Mouse (Mus musculus) lung, embryonic 16.5 days (tissue): ENCODE data around the gene Tmem200a. TPM values are rescaled to one million over a fixed set of nuclear protein-coding genes. Genes with fewer than 3 reads are reported as not detected.

Experiments used
- ATAC-seq: fragments of 200-750 bp; cut with Nextera tagmentation; 2 replicates; pipeline ENCODE4 v1.8.0; 2017; ENCODE audit warnings: low read depth, mild to moderate bottlenecking, moderate library complexity
- H3K27ac ChIP-seq: fragments of 300-500 bp; sonication (generic); 2 replicates; pipeline ENCODE4 v1.5.1; 2014; ENCODE audit warnings: mild to moderate bottlenecking, control low read depth, low read length
- H3K27me3 ChIP-seq: fragments of 300-500 bp; sonication (generic); 2 replicates; pipeline ENCODE4 v1.6.1; 2014; ENCODE audit warnings: low read depth, low read length, mixed read lengths; ENCODE audit not compliant: control insufficient read depth, insufficient read depth
- H3K36me3 ChIP-seq: fragments of 300-500 bp; sonication (generic); 2 replicates; pipeline ENCODE4 v1.6.1; 2014; ENCODE audit warnings: low read length; ENCODE audit not compliant: control insufficient read depth, insufficient read depth
- H3K4me1 ChIP-seq: fragments of 300-500 bp; sonication (generic); replicated peaks from 2 replicates; pipeline ENCODE4 v1.6.1; 2014; ENCODE audit warnings: low read length, mixed read lengths; ENCODE audit not compliant: control insufficient read depth, insufficient read depth
- H3K4me2 ChIP-seq: fragments of 300-500 bp; sonication (generic); 2 replicates; pipeline ENCODE4 v1.6.1; 2014; ENCODE audit warnings: low read depth, low read length, control low read depth
- H3K4me3 ChIP-seq: fragments of 300-500 bp; sonication (generic); 2 replicates; pipeline ENCODE4 v1.5.1; 2014; ENCODE audit warnings: mild to moderate bottlenecking, low read length, control low read depth
- H3K9ac ChIP-seq: fragments of 300-500 bp; sonication (generic); 2 replicates; pipeline ENCODE4 v1.6.1; 2014; ENCODE audit warnings: low read length, control low read depth
- H3K9me3 ChIP-seq: fragments of 300-500 bp; sonication (generic); 2 replicates; pipeline ENCODE4 v1.6.1; 2016; ENCODE audit warnings: low read length; ENCODE audit not compliant: control insufficient read depth
- WGBS: fragments of 180-500 bp; shearing (Covaris S2); extraction: QIAGEN DNeasy Blood & Tissue Kit; methylation state at CpG from one replicate; pipeline ENCODE4 v1.1.7; 2014; 5-methylcytosine and 5-hydroxymethylcytosine counted together
- polyA plus RNA-seq: library from polyadenylated mRNA; unstranded; fragments of >200 nt; fragmentation: Nextera tagmentation; extraction: Ambion mirVana; gene quantifications from 2 replicates; pipeline ENCODE4 v1.2.1, GENCODE M21; 2015

Tmem200a gene
- polyA plus RNA-seq, 1 experiment from 2014 or later = 3.3 TPM

DNA sequence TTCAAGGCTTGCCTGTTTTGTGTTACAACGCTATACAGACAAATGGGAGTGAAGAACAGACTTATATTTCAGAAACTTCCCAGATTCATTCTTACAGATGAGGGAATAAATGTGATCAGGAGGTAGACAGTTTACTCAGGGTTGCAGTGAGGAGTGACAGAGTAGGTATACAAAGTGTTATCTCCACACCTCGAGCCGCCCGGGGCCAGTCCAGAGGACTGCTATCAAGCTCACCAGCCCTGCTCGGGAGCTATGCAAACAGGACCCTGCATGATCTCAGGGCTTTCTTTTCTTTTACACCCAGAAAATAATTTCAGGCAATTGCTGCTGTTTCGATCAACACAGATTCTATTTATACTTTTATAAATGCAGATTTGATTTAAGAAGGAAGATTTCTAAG is 126.7 kb downstream of the Tmem200a start:
- H3K36me3 ChIP-seq = no peaks in the 10 kb centered on the region
- H3K4me2 ChIP-seq = no peak overlapping the region
- H3K9ac ChIP-seq = no peak overlapping the region
- H3K4me1 ChIP-seq = no peaks in the 10 kb centered on the region
- ATAC-seq = no peak
- no peak overlapping the region for H3K4me3 ChIP-seq
- no peaks in the 10 kb centered on the region for H3K27me3 ChIP-seq
- WGBS = 35% methylated on average over 6 of the region's 6 CpGs
- H3K9me3 ChIP-seq = no peaks in the 10 kb centered on the region
- no peak overlapping the region for H3K27ac ChIP-seq

DNA sequence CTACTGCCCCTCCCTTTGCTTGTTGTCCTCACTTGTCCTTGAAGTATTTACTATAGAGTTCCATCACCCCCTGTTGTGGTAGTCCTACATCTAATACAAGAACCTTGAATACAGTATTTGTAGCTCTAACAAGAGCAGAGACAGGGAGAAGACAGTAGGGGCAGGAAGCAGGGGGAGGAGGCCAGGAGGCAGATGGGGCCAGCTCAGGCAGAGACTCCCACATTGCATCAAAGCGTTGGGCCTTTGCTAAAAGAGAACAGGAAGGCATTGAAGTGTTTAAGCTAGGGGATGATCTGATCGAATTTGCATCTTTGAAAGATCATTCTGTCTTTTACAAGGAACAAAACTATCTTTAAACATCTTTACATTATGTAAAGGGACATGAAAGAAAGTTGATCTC is 133.0 kb downstream of the Tmem200a start:
- H3K4me2 ChIP-seq = no peak overlapping the region
- no peak overlapping the region for H3K4me3 ChIP-seq
- H3K9me3 ChIP-seq = no peaks in the 10 kb centered on the region
- H3K27ac ChIP-seq = no peak overlapping the region
- WGBS = 68% methylated on average over 2 of the region's 2 CpGs
- H3K4me1 ChIP-seq = no peaks in the 10 kb centered on the region
- no peaks in the 10 kb centered on the region for H3K36me3 ChIP-seq
- H3K27me3 ChIP-seq = no peaks in the 10 kb centered on the region
- no peak for ATAC-seq
- H3K9ac ChIP-seq = no peak overlapping the region

DNA sequence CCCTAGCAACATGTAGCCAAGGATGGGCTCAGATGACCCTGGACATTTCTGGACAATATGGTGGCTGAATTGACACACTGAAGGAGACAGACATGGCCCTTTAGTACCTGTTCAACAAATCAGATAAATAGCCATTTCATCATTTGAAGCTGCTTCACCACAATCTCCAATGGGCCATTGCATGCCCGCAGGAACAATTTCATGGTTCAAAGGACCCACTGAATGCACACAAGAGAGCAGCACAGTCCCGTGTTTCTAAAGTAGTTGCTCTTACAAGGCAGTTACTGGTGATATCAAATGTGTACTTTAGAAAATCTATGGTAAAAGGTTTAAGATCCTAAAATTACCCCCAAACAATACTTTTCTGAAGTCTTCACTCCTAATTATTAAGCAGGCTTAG is 134.2 kb downstream of the Tmem200a start:
- Histone ChIP-seq H3K27me3 (no peaks in the 10 kb centered on the region), H3K9ac (no peak overlapping the region), H3K4me2 (no peak overlapping the region), H3K4me1 (no peaks in the 10 kb centered on the region), H3K27ac (no peak overlapping the region), H3K9me3 (no peaks in the 10 kb centered on the region), H3K36me3 (no peaks in the 10 kb centered on the region), H3K4me3 (no peak overlapping the region)
- WGBS = 73% methylated on average over 2 of the region's 2 CpGs
- no peak for ATAC-seq

DNA sequence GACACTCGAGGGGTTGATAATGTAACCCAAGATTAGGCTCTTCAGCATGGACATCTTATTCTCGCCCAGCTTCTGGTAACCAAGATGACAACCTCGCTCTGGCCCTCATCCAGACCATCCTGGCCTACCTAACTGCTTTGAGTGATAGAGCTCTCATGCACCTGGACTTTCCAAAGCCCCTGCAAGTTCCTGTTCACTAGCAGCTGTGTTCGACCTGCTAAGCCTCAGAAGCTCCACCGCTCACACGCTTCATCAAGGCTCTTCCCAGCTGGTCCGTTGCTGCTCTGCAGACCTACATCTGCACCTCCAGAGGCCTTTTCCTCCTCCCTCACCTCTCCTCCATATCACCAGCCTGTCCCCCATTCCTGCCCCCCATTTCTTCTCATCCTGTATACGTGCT is 147.1 kb downstream of the Tmem200a start:
- no peak overlapping the region for H3K4me2 ChIP-seq
- H3K27ac ChIP-seq = no peak overlapping the region
- no peaks in the 10 kb centered on the region for H3K27me3 ChIP-seq
- no peak overlapping the region for H3K9ac ChIP-seq
- no peaks in the 10 kb centered on the region for H3K36me3 ChIP-seq
- no peak for ATAC-seq
- no peak overlapping the region for H3K4me3 ChIP-seq
- H3K9me3 ChIP-seq = no peaks in the 10 kb centered on the region
- WGBS = 69% methylated on average over 8 of the region's 8 CpGs
- H3K4me1 ChIP-seq = 0 out of 2 replicates have a peak, but pooled peaks cover 3% of the 10 kb centered on the region

DNA sequence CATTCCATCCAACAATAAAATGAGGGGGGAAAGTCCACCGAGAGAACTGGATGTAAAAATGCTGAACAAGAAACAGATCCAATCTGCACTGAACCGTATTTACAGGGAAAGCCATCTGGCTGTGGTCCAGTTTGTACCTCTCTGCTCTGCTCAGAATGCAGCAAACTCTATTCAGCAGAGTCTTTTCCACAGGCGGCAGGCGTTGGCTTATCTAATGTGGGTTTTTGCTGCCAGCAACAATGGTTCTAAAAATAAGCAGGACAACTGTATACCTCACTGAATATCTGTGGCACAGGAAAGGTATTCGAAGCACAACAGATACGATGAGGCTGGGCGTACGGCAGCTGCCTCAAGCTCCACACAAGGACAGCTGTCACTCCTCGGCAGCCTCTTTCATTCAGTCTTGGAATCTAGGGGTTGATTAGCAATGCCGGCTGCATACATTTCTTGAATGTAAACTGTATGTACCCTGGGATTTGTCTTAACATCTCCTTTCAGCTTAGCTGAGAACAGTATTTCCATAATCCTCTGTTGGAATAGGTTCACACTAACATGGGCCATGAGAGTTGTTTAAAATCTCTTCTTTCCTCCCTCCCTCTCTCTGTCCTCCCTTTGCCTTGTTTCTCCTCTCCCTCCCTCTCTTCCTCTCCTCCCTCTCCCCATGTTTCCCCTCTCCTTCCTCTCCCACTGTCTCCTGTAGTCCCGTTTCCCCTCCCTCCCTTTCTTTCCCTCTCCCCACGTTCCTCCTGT is 149.3 kb downstream of the Tmem200a start:
- no peak overlapping the region for H3K27ac ChIP-seq
- 22% methylated on average over 12 of the region's 12 CpGs for WGBS
- H3K4me2 ChIP-seq = no peak overlapping the region

DNA sequence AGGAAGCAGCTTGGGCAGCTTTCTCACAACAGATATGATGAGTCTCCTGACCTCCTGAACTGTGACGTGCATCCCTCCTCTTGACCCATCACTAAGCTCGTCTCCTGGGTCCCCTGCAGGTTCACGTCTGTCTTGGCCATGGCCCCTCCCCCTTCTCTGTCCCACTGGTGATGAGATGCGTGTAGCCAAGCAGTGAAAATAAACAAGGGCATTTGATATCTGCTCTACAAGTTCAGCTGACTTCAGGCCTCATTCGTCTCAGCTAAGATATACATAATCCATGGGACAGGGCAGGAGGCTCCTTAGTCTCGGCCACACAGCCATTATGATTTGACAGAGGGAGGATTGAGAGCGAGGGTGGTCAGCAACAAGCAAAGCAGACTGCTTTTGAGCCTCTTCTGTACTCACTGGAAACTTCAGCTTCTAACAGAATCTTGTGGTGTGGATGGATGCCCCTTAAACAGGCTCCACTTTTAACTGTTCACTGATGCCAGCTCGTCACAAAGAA is 149.9 kb downstream of the Tmem200a start:
- Histone ChIP-seq H3K4me1 (0 out of 2 replicates have a peak, but pooled peaks cover 3% of the 10 kb centered on the region), H3K4me2 (no peak overlapping the region), H3K9ac (no peak overlapping the region), H3K4me3 (no peak overlapping the region), H3K27me3 (no peaks in the 10 kb centered on the region), H3K27ac (no peak overlapping the region), H3K9me3 (no peaks in the 10 kb centered on the region), H3K36me3 (no peaks in the 10 kb centered on the region)
- ATAC-seq = no peak
- WGBS = 33% methylated on average over 8 of the region's 8 CpGs

More for the DNA sequence above, 149.3 kb downstream of the Tmem200a start:
- no peak overlapping the region for H3K9ac ChIP-seq
- no peak overlapping the region for H3K4me3 ChIP-seq
- H3K4me1 ChIP-seq = 0 out of 2 replicates have a peak, but pooled peaks cover 3% of the 10 kb centered on the region
- ATAC-seq = no peak
- no peaks in the 10 kb centered on the region for H3K9me3 ChIP-seq
- no peaks in the 10 kb centered on the region for H3K27me3 ChIP-seq
- H3K36me3 ChIP-seq = no peaks in the 10 kb centered on the region

DNA sequence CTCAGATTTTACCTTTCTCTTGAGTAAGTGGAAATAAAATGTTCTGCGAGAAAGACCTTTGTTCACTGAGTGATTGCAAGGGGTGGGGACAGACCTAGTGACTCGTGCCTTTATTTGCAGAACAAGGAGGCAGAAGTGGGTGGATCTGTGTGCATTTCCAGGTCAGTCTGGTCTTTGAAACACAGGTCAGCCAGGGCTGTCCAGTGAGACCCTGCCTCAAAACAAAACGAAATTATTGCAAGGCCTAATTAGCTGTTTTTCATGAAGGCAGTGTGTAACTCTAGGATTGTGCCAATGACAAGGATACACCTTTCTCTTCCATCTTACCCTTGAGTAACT is 150.4 kb downstream of the Tmem200a start:
- no peak for ATAC-seq
- no peak overlapping the region for H3K4me2 ChIP-seq
- WGBS = 33% methylated on average over 3 of the region's 3 CpGs
- H3K9me3 ChIP-seq = no peaks in the 10 kb centered on the region
- no peak overlapping the region for H3K4me3 ChIP-seq
- no peaks in the 10 kb centered on the region for H3K27me3 ChIP-seq
- H3K9ac ChIP-seq = no peak overlapping the region
- H3K36me3 ChIP-seq = no peaks in the 10 kb centered on the region
- 0 out of 2 replicates have a peak, but pooled peaks cover 3% of the 10 kb centered on the region for H3K4me1 ChIP-seq
- H3K27ac ChIP-seq = no peak overlapping the region

DNA sequence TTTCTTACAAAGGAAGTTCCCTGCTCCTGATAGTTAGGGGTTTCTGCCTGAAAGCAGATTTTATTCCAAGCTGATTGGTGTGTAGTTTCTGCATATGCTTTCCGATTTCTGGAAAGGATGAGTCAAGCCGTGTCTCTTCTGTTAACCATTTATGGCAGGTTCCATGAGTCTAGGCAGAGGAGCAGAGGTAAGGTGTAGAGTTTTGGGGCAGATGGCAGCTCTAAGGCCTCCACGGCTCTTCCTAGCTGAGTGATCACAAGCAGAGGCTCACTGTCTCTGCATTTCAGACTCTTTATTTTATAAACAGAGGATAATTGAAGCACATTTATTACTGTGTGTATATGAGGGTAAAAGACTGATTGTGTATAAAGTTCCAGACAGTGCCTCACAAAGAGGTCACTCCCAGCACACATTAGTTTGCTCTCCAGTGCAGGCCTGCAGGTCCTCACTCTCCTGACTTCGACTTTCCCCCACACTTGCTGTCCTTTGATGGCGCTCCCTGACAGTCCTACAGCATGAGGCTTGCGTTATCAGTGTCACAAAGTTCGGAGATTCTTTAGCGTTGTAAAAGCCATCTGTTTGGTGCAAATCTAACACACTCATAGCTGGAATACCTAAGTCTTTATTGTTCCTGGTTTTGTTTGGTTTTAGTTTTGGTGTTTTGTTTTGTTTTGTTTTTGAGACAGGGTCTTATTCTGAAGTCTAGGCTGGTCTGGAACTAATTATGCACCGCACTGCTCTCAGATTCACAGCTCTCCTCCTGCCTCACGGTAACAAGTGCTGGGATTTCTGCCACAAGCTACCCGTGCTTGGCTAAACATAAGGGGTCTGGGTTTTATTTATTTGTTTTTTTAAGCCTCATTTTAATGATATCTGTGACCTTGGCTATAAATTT is 151.1 kb downstream of the Tmem200a start:
- H3K9me3 ChIP-seq = no peaks in the 10 kb centered on the region
- no peak overlapping the region for H3K9ac ChIP-seq
- H3K27ac ChIP-seq = no peak overlapping the region
- 29% methylated on average over 11 of the region's 11 CpGs for WGBS
- H3K4me3 ChIP-seq = no peak overlapping the region
- ATAC-seq = no peak
- 0 out of 2 replicates have a peak, but pooled peaks cover 3% of the 10 kb centered on the region for H3K4me1 ChIP-seq
- H3K4me2 ChIP-seq = no peak overlapping the region
- H3K36me3 ChIP-seq = no peaks in the 10 kb centered on the region
- no peaks in the 10 kb centered on the region for H3K27me3 ChIP-seq

DNA sequence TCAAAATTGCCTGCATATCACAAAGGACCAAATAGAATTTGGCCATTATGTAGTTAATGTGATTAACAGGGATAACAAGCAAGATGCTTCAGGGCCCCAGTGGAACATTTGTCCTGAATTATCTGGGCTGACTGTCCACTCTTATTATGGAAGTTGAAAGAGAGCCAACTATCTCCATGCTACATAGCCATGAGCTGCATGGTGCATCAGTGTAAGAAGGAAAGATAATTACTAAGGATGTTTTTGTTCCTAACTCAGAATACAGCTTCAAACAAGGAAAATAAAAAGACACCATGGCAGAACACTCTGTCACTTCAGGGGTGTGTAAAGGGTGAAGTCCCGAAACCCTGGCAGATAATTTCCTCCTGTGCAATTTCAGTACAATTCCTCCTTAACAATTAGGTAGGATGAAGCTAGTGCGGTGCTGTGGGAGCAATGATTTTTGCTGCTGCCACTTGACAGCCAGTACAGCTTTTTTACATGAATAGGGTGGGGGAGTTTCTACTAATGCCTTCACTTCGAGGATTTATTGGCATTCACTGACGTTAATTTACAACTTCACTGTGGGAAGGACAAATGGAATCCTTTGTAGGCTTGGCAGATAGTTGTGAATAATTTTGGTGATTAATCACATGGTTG is 158.1 kb downstream of the Tmem200a start:
- no peak for ATAC-seq
- Histone ChIP-seq H3K27ac (no peak overlapping the region), H3K27me3 (no peaks in the 10 kb centered on the region), H3K4me3 (no peak overlapping the region), H3K9me3 (no peaks in the 10 kb centered on the region), H3K4me2 (no peak overlapping the region), H3K9ac (no peak overlapping the region), H3K36me3 (no peaks in the 10 kb centered on the region), H3K4me1 (no peaks in the 10 kb centered on the region)
- 48% methylated on average over 4 of the region's 4 CpGs for WGBS
